Mouse (Mus musculus) erythroblast, embryonic 14.5 days (primary cell): ENCODE data around the gene Mien1.

ENCODE experiments used
- GATA1 ChIP-seq: IDR thresholded peaks from 2 replicates; pipeline ENCODE4 v1.6.1; 2012; ENCODE audit warnings: low read length, inconsistent platforms, mixed read lengths
- TAL1 ChIP-seq: IDR thresholded peaks from 3 replicates; pipeline ENCODE4 v1.6.1; 2012; ENCODE audit warnings: low read length, inconsistent platforms, mixed read lengths

DNA sequence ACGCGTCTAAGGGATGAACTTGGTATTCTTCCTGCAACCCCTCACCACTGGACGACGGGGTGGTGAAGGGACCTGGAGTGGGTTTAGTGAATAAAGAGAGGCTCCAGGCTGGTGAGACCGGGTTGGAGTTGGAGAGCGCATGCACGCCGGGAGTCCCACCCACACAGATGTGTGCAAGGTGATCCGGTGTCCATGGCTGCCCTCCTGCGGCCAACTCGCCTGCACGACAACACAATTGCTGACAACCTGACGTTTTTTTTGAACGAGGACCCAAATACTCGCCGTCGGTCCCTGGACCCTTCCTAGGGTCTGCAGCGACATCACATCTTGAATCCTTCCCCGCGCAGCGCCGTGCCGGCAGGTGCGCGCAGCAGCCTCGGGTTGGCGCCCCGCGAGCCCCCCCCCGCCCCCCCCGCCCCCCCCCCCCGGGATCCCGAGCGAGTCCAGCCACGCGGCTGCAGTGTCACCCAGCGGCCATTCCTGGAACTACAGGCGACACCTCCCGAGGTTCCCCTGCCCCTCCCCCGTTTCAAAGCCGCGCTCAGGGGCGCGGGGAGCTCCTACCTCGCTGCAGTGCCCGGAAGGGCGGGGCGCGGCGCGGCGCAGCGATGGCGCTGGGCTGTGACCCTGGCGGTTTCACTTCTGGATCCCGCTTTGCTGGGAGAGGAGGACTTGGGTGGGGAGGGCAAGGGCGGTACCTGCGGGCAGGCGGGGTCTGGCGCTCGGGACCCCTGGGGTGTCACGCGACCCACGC lies 18.8 kb upstream of the Mien1 start:
- TF ChIP-seq TAL1 (no peak), GATA1 (no peak)
